Mouse (Mus musculus): ENCODE data around the gene Sbno1.
"Not testable (repeated sequence)": the region's sequence is repeated elsewhere in the genome, so short reads cannot be mapped to it uniquely, and the experiment has no call there.

Sbno1 gene

DNA sequence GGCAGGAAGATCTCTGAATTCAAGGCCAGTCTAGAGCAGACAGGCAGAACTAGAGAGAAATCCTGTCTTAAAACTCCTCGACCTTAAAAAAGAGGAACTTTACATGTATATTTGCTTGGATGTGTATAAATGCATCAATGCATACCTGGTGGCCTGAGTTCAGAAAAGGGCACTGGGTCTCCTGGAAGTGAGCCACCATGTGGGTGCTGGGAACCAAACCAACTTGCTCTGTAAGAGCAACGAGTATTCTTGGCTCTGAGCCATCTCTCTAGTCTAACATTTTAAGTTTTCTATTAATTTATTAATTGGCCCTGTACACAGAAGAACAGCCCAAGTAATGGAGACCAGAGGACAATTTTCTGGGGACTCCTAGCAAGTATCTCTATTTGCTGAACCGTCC is 59.1 kb downstream of the Sbno1 start:
- DNase-seq (ENCODE audit: low spot score) = no peak

DNA sequence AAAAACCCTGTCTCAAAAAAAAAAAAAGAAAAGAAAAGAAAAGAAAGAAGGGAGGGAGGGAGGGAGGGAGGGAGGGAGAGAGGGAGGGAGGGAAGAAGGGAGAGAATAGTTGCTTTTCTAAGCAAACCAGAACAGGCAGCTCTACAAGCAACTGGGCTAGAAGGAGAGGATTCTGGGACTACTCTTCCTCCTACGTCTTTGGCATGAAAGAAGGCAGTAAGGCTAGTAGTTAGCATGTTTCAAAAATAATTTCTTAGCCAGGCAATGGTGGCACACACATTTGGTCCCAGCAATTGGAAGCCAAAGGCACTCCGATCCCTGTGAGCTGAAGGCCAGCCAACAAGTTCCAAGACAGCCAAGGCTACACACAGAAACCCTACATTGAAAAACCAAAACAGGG is 60.0 kb downstream of the Sbno1 start:
- no peak for DNase-seq (ENCODE audit: low spot score)

DNA sequence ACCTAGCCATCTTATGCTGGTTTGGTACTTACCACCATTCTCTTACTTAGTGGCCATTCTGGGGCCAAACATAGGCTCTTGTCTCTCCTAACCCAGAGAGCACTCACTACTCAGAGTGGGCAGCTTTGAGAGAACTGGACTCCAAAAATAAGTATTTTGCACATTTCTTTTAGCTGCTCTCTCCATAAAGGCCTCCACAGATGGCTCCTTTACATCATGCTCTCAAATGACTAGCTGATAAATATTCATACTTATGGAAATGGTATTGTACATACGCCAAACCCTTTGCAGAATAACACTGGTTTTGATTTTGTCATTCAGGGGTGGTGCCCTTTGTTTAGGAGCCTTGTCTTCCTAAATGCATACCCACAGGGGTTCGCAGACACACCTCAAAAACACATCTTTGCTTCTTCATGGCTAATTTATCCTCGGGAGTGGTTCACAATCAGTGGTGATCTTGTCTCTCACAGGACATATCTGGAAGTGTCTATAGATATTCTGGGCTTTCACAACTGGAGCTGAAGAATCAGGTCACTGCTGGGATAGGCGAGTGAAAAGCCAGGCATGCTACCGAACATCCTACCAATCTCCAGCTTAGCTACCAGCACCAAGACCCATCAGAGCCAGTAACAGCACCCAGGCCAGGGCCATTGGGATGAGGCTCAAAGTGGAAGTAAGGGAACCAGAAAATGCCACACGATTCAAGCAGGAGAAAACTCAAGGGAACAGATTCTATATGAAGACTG is 61.5 kb downstream of the Sbno1 start:
- no peak for DNase-seq (ENCODE audit: low spot score)

- DNase-seq (ENCODE audit: low spot score) = not testable (repeated sequence)
Measured at GRCm38 (mm10) chr5:124362982-124363381, 62.8 kb downstream of the Sbno1 start, which contains the start of gene Cdk2ap1. Gene Cdk2ap1 (minus strand): TSS chr5:124363082.

DNA sequence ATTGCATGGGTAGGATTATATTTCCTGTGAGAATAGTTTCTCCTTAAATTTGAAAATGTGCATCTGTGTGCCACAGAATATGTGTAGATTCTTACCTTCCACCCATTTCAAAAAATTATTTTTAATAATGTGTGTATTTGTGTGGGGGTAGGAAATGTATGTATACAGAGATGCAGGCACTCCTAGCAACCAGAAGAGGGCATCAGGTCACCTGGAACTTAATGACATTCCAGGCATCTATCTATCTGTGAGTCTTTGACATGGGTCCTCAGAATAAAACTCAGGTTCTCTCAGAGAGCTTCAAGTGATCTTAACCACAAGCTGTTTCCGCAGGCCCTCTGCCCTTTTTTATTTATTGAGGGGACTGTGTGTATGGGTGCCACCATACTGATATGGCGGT is 66.2 kb downstream of the Sbno1 start:
- DNase-seq (ENCODE audit: low spot score) = no peak

DNA sequence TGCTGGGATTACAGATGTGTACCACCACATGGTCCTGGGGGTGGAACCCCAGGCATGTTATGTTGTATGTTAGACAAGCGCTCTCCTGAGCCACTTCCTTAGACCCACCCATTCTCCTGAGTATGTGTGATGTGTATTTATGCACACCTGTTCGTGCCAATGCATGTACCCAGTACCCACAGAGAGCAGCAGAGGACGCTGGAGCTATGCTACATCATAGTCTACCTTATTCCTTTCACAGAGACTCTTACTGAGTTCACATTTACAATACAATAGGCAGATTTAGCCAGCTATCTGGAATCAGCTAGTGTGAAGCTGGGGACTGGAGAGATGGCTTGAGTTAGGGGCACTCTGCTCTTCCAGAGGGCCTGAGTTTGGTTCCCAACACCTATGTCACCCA is 69.1 kb downstream of the Sbno1 start:
- no peak for DNase-seq (ENCODE audit: low spot score)

GRCm38 (mm10) chr5:124355425-124355959 is 70.3 kb downstream of the Sbno1 start:
- no peak for DNase-seq (ENCODE audit: low spot score)

- DNase-seq (ENCODE audit: low spot score) = no peak
Measured at GRCm38 (mm10) chr5:124354574-124355424, 71.0 kb downstream of the Sbno1 start.

DNA sequence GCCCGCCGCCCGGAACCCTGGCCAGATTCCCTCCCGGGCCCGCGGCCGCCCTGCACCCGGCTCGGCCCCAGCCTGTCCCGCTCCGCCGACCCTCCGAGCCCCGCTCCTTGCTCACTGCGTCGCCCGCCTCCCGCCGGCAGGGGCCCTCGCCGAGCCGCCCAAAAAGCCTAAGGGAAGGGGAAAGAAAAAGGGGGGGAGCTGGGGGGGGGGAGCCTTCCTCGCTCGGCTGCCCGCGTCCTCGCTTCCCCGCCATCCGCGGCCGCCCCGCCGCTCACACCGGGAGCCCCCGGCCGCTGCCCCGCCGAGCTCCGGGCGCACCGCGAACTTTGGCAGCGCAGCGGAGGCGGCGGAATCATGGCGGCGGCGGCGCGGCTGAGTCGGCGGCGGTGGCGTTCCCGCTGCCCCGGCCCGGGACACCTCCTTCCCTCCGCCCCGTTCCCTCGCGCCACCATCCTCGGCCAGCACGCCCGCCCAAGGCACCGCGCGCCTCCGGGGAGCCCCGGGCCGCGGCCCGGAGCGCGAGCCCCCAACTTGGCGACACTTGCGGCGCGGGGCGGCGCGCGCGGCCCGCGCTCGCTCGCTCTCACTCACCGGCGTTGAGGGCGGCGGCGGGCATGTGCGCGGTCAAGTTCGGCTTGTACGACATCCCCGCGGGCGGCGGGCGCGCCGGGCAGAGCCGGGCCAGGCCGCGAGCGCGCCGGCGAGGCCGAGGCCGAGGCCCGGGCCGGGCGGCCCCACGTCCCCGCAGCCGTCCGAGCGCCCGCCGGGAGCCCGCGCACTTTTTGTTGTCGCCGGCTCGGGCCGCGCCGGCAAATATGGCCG is 71.9 kb downstream of the Sbno1 start:
- no peak for DNase-seq (ENCODE audit: low spot score)

GRCm38 (mm10) chr5:124353011-124353725 is 72.6 kb downstream of the Sbno1 start:
- no peak for DNase-seq (ENCODE audit: low spot score)

GRCm38 (mm10) chr5:124352141-124352920 is 73.5 kb downstream of the Sbno1 start:
- DNase-seq (ENCODE audit: low spot score) = no peak

- no peak for DNase-seq (ENCODE audit: low spot score)
Measured at GRCm38 (mm10) chr5:124351604-124352003, 74.2 kb downstream of the Sbno1 start.

- DNase-seq (ENCODE audit: low spot score) = no peak
Measured at GRCm38 (mm10) chr5:124351111-124351560, 74.7 kb downstream of the Sbno1 start.

- DNase-seq (ENCODE audit: low spot score) = no peak
Measured at GRCm38 (mm10) chr5:124350350-124350749, 75.5 kb downstream of the Sbno1 start.

DNA sequence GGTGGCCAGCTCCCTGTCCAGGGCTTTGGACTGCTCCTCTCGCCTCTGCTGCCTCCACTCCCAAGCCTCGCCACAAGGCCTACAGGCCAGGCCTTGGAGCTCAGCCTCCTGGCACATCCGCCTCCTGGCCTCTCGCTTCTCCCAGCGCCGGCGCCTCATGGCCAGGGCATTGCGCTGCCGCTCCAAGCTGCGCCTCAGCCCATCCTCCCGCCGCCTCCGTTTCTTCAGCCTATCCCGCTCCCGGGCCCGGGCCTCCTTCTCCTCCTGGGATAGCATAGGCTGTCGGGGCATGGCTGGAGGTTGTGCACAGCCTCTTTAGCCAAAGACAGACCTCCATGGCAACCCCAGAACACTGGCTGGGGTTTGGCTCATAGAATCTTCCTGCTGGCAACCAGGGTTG is 76.6 kb downstream of the Sbno1 start:
- DNase-seq (ENCODE audit: low spot score) = no peak

GRCm38 (mm10) chr5:124342897-124343296 is 82.9 kb downstream of the Sbno1 start:
- no peak for DNase-seq (ENCODE audit: low spot score)

DNA sequence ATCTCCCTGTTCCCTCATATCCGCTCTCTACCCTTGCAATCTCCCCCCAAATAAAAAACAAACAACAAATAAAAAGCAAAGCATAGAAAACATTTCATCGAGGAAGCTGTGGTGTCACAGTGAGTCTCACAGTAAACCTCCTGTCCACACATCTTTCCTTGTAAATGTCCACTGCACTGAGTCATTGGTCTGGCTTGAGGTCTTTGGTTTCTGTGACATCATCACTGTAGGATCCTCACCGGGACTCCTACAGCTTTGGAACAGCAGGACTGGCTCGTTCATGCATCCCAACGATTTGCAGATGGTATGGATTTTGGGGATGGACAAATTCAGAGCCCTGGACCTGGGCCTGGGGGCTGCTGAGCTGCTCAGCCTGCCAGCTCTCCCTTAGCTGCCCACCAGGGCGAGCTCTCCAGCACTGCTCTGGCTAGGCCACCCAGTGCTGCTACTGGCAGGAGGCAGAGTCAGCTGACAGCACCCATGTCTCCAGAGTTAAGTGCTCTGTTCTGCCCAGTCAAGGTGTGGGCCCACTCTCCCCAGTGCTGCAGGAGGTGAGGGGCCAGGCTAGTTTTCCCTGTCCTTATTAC is 84.0 kb downstream of the Sbno1 start:
- not testable (repeated sequence) for DNase-seq (ENCODE audit: low spot score)

GRCm38 (mm10) chr5:124338791-124339190 is 87.0 kb downstream of the Sbno1 start:
- DNase-seq (ENCODE audit: low spot score) = no peak

DNA sequence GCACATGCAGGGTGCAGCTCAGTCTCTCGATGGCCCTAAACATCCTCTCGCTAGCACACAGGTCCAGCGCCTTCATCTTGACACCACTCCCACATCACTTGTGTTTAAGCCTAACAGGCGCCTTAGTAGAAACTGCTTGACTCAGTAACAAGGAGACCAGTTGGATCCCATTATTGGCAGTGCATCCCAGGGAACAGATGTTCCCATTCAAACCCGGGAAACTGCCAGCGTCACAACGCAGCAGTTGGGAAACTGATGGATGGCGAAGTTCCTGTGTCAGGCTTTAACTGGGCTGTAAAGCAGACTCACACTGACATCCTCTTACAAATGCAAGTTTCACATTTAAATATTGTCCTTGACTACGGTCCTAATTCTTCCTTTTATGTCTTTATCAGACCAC is 87.9 kb downstream of the Sbno1 start:
- DNase-seq (ENCODE audit: low spot score) = no peak

DNA sequence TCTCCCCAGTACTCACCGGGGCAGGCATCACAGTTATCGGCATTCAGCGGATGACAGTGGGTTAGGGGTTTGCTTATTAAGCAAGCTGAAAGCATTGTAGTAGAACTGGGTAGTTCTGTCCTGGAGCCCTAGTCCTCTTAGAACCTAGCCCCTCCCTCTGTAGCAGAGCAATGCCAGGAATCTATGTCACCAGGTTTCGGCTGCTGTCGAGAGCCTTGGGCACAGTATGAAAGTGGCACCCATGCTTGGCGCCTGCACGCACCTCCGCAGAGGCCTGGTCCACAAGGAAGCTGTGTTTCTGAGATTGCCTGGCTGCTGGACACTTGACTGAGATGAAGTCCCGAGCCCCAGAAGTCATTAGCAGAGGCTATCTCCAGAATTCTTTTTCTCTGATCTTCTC is 88.7 kb downstream of the Sbno1 start:
- no peak for DNase-seq (ENCODE audit: low spot score)
